Mouse (Mus musculus) neural tube, embryonic 11.5 days (tissue): ENCODE data around the gene Ms4a8a. TPM values are rescaled to one million over a fixed set of nuclear protein-coding genes. Genes with fewer than 3 reads are reported as not detected.
"Not testable (repeated sequence)": the region's sequence is repeated elsewhere in the genome, so short reads cannot be mapped to it uniquely, and the experiment has no call there.

ENCODE experiments used
- ATAC-seq: fragments of 200-750 bp; cut with Nextera tagmentation; 2 replicates; pipeline ENCODE4 v1.8.0; 2017; ENCODE audit warnings: moderate number of reproducible peaks, mild to moderate bottlenecking, moderate TSS enrichment, moderate library complexity; ENCODE audit not compliant: insufficient read depth, low FRiP score, low TSS enrichment
- DNase-seq: peaks from one replicate; pipeline ENCODE4 v3.0.0-alpha.2; 2015; ENCODE audit warnings: low spot score
- H3K27ac ChIP-seq: fragments of 300-500 bp; sonication (generic); 2 replicates; pipeline ENCODE4 v1.5.1; 2014; ENCODE audit warnings: low read depth, mild to moderate bottlenecking, low read length
- H3K27me3 ChIP-seq: fragments of 300-500 bp; sonication (generic); 2 replicates; pipeline ENCODE4 v1.6.1; 2014; ENCODE audit warnings: mild to moderate bottlenecking, low read length, mixed read lengths; ENCODE audit not compliant: control insufficient read depth, insufficient read depth
- H3K36me3 ChIP-seq: fragments of 300-500 bp; sonication (generic); 2 replicates; pipeline ENCODE4 v1.6.1; 2014; ENCODE audit warnings: mild to moderate bottlenecking, low read length, moderate library complexity, mixed read lengths; ENCODE audit not compliant: control insufficient read depth, insufficient read depth
- H3K4me1 ChIP-seq: fragments of 300-500 bp; sonication (generic); 2 replicates; pipeline ENCODE4 v1.6.1; 2014; ENCODE audit warnings: low read length, mixed read lengths; ENCODE audit not compliant: control insufficient read depth, insufficient read depth
- H3K4me2 ChIP-seq: fragments of 300-500 bp; sonication (generic); 2 replicates; pipeline ENCODE4 v1.6.1; 2014; ENCODE audit warnings: low read depth, mild to moderate bottlenecking, moderate library complexity
- H3K4me3 ChIP-seq: fragments of 300-500 bp; sonication (generic); 2 replicates; pipeline ENCODE4 v1.5.1; 2014; ENCODE audit warnings: low read depth, low read length
- H3K9ac ChIP-seq: fragments of 300-500 bp; sonication (generic); 2 replicates; pipeline ENCODE4 v1.6.1; 2014; ENCODE audit warnings: mild to moderate bottlenecking, low read length
- H3K9me3 ChIP-seq: fragments of 300-500 bp; sonication (generic); 2 replicates; pipeline ENCODE4 v1.6.1; 2016; ENCODE audit warnings: low read length; ENCODE audit not compliant: control insufficient read depth
- WGBS: fragments of 180-500 bp; shearing (Covaris S2); extraction: QIAGEN DNeasy Blood & Tissue Kit; methylation state at CpG from one replicate; pipeline ENCODE4 v1.1.7; 2014; 5-methylcytosine and 5-hydroxymethylcytosine counted together
- polyA plus RNA-seq: library from polyadenylated mRNA; unstranded; fragments of >200 nt; fragmentation: Nextera tagmentation; extraction: Ambion mirVana; gene quantifications from 2 replicates; pipeline ENCODE4 v1.2.1, GENCODE M21; 2014

Ms4a8a gene
- not detected in 2 replicates for polyA plus RNA-seq

DNA sequence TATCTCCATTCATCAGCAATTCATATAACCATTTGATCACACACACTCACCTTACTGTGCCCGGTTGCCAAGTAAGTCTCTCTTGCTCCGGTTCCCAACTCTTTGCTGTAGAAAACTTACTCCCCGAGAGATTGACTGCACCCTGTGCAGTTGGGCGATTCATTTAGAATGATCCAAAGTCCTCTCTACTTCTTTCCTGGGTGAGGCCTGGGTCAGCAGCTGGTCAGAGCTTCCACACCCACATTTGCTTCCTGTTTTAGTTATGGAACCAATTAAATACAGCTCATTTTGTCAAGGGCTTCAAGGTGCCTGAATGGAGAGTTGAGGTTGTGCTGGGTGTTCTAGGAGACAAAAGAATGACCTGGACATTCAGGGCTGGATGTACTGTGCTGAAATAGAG is at the start of gene Ms4a8a:
Gene Ms4a8a, minus strand, starts transcription at position 169 of the 400 bp plus-strand sequence.
- Histone ChIP-seq H3K36me3 (no peaks in the 10 kb centered on the region), H3K4me2 (no peak within 1 kb of the TSS), H3K27ac (no peak within 1 kb of the TSS), H3K9ac (no peak within 1 kb of the TSS), H3K4me1 (no peaks in the 10 kb centered on the region), H3K4me3 (no peak within 1 kb of the TSS), H3K9me3 (no peaks in the 10 kb centered on the region), H3K27me3 (no peaks in the 10 kb centered on the region)
- no peak for ATAC-seq
- no peak for DNase-seq
- 90% methylated on average over 4 of the region's 4 CpGs for WGBS

GRCm38 (mm10) chr19:11129702-11130101 is 48.8 kb upstream of the Ms4a8a start:
- no peaks in the 10 kb centered on the region for H3K4me1 ChIP-seq
- no peak for DNase-seq
- no peaks in the 10 kb centered on the region for H3K9me3 ChIP-seq
- WGBS = 81% methylated on average over 1 of the region's 1 CpGs
- H3K9ac ChIP-seq = no peak overlapping the region
- H3K36me3 ChIP-seq = no peaks in the 10 kb centered on the region
- H3K4me2 ChIP-seq = no peak overlapping the region
- no peaks in the 10 kb centered on the region for H3K27me3 ChIP-seq
- no peak overlapping the region for H3K27ac ChIP-seq
- ATAC-seq = no peak
- H3K4me3 ChIP-seq = no peak overlapping the region

DNA sequence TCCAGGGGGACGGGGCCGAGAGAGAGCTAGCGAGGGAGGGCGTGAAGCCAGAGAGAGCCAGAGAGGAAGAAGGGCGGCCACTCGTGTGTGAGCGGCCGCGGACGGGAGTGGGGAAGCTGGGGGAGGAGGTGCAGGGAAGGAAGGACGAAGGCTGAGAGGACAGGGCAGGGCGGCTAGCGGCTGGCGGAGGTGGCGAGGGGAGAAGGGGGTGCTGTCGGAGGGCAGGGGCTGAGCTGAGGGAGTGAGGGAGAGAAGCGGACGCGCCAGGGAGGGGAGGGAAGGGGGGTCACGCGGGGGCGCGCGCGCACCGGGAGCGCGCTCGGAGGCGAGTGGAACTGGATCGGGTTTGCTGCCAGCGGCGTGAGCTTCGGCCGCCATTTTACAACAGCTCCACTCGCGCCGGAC is 40.1 kb upstream of the Ms4a8a start:
- 3% methylated on average over 5 of the region's 38 CpGs for WGBS
- Histone ChIP-seq H3K4me3 (peak overlapping the region; percentile 25), H3K4me2 (peak overlapping the region; percentile 25), H3K9ac (peak overlapping the region; percentile 39)
- H3K27me3 ChIP-seq, H3K27ac ChIP-seq, H3K9me3 ChIP-seq, H3K4me1 ChIP-seq, H3K36me3 ChIP-seq: not testable (repeated sequence)
- DNase-seq (peak; percentile 51), ATAC-seq (peak; percentile 96)

DNA sequence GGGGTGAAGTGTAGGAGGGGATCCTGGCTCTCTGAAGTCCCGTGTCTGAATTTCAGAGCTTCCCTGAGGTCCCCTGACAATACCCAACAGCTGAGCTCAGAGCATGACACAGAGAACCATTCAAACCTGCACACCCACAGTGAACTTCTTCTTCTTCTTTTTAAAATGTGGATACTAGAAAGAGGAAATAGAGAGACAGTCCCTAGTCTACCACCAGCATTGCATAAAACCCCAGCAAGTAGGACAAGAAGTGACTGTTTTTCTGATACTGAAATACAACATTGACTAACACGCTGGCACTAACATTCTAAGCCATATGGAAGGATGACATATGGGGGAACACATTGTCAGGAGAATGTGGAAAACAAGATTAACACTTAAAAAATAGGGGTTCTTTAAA is 38.4 kb upstream of the Ms4a8a start:
- ATAC-seq (no peak), DNase-seq (no peak)
- no peaks in the 10 kb centered on the region for H3K36me3 ChIP-seq
- no peaks in the 10 kb centered on the region for H3K4me1 ChIP-seq
- H3K9ac ChIP-seq = no peak overlapping the region
- no peak overlapping the region for H3K27ac ChIP-seq
- no peak overlapping the region for H3K4me2 ChIP-seq
- no peaks in the 10 kb centered on the region for H3K27me3 ChIP-seq
- WGBS = 91% methylated on average over 2 of the region's 2 CpGs
- H3K9me3 ChIP-seq = no peaks in the 10 kb centered on the region
- H3K4me3 ChIP-seq = no peak overlapping the region

DNA sequence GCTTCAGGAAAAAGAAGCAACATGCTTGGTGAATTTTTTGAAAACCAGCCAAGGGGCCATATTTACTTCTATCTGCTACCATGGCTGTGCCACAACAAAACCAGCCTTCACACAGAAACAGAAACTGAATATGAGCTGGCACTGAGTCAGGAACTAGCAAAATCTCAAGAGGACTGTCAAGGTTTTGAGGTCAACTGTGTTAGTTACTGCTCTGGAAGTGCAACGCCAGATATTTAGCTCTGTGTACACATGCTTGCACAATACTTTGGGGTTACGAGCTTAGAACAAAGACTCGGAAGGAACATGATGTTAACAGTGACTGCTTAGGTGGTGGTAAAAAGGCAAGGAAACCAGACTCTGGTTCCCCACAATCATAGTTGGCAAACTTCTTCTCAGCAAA is 26.8 kb upstream of the Ms4a8a start:
- H3K9me3 ChIP-seq = no peaks in the 10 kb centered on the region
- H3K4me2 ChIP-seq = no peak overlapping the region
- H3K27ac ChIP-seq = no peak overlapping the region
- H3K9ac ChIP-seq = no peak overlapping the region
- no peaks in the 10 kb centered on the region for H3K27me3 ChIP-seq
- no peaks in the 10 kb centered on the region for H3K4me1 ChIP-seq
- ATAC-seq (no peak), DNase-seq (no peak)
- WGBS = 92% methylated on average over 3 of the region's 3 CpGs
- H3K36me3 ChIP-seq = no peaks in the 10 kb centered on the region
- H3K4me3 ChIP-seq = no peak overlapping the region

- no peak for DNase-seq
- no peak overlapping the region for H3K9ac ChIP-seq
- H3K4me1 ChIP-seq = no peaks in the 10 kb centered on the region
- no peak overlapping the region for H3K4me3 ChIP-seq
- no peak for ATAC-seq
- H3K4me2 ChIP-seq = no peak overlapping the region
- no peaks in the 10 kb centered on the region for H3K9me3 ChIP-seq
- H3K36me3 ChIP-seq = no peaks in the 10 kb centered on the region
- no peak overlapping the region for H3K27ac ChIP-seq
- 76% methylated on average over 1 of the region's 1 CpGs for WGBS
- no peaks in the 10 kb centered on the region for H3K27me3 ChIP-seq
Observed at GRCm38 (mm10) chr19:11101880-11102279, 21.0 kb upstream of the Ms4a8a start.

DNA sequence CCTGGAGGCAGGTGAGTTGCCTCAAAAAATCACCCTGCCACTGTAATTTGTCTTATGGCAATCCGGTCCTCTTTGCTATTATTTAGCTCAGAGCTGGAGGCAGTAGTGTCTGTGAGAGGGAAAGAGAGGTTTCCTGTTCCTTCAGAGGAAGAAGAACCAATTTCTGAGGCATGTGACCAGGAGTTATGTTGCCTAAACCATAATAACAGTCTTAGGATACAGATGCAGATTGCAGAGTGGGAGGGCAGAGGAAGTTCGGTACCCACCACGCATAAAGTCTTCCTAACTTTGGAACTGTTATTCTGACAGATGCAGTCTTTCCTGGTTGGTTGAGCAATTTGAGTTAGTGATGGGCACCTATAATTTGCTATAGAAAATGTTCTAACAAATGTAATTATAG is 17.5 kb upstream of the Ms4a8a start:
- DNase-seq (no peak), ATAC-seq (no peak)
- no peak overlapping the region for H3K4me2 ChIP-seq
- H3K9me3 ChIP-seq = no peaks in the 10 kb centered on the region
- no peak overlapping the region for H3K27ac ChIP-seq
- no peak overlapping the region for H3K9ac ChIP-seq
- H3K27me3 ChIP-seq = peaks cover under 1% of the 10 kb centered on the region
- H3K4me3 ChIP-seq = no peak overlapping the region
- H3K4me1 ChIP-seq = no peaks in the 10 kb centered on the region
- WGBS = 87% methylated on average over 3 of the region's 3 CpGs
- no peaks in the 10 kb centered on the region for H3K36me3 ChIP-seq

- not testable (repeated sequence) for H3K4me1 ChIP-seq, H3K9ac ChIP-seq, H3K9me3 ChIP-seq, H3K36me3 ChIP-seq, ATAC-seq, H3K27ac ChIP-seq, H3K27me3 ChIP-seq
- 4% methylated on average over 50 of the region's 50 CpGs for WGBS
- 0 out of 2 replicates have a peak overlapping the region, but pooled peaks have one; percentile 3 for H3K4me3 ChIP-seq
- DNase-seq = peak; percentile 30
- peak overlapping the region; percentile 34 for H3K4me2 ChIP-seq
Observed at GRCm38 (mm10) chr19:11092131-11092530, 11.2 kb upstream of the Ms4a8a start.

DNA sequence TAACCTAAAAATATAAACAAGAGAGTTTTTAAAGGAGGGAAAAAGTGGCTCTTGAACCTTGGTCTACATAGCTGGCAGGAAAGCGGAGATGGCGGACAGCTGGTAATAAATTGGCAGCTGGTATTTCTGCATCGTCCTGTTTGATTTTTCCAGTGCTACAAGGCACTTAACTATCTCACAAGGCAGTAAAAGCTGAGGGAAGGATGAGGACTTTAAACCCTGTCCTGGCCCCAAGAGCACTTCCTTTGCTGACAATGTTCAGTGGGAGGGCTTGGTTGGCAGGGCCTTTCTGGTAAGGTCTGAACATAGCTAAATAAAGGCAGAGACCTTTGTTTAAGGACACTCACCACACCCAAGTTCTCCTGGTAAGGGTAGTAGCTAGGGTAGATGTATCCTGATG is 10.5 kb downstream of the Ms4a8a start:
- DNase-seq = no peak
- Histone ChIP-seq H3K27ac (no peak overlapping the region), H3K27me3 (no peaks in the 10 kb centered on the region), H3K9ac (no peak overlapping the region), H3K4me3 (no peak overlapping the region), H3K4me1 (no peaks in the 10 kb centered on the region), H3K36me3 (no peaks in the 10 kb centered on the region), H3K4me2 (no peak overlapping the region), H3K9me3 (no peaks in the 10 kb centered on the region)
- no peak for ATAC-seq
- 87% methylated on average over 3 of the region's 3 CpGs for WGBS
